Mouse (Mus musculus) forebrain, embryonic 13.5 days (tissue): ENCODE measurements around the gene Gm14781. TPM values are rescaled to one million over a fixed set of nuclear protein-coding genes. Genes with fewer than 3 reads are reported as not detected.
"Not testable (repeated sequence)": the region's sequence is repeated elsewhere in the genome, so short reads cannot be mapped to it uniquely, and the experiment has no call there.

Experiments used
- ATAC-seq: fragments of 200-750 bp; cut with Nextera tagmentation; 2 replicates; pipeline ENCODE4 v1.8.0; 2017
- H3K27ac ChIP-seq: fragments of 300-500 bp; sonication (generic); 2 replicates; pipeline ENCODE4 v1.5.1; 2015; ENCODE audit warnings: inconsistent platforms, mild to moderate bottlenecking, moderate library complexity
- H3K27me3 ChIP-seq: fragments of 300-500 bp; sonication (generic); 2 replicates; pipeline ENCODE4 v1.6.1; 2015; ENCODE audit warnings: mild to moderate bottlenecking, inconsistent platforms
- H3K36me3 ChIP-seq: fragments of 300-500 bp; sonication (generic); 2 replicates; pipeline ENCODE4 v1.6.1; 2015; ENCODE audit warnings: mild to moderate bottlenecking, inconsistent platforms; ENCODE audit not compliant: poor library complexity, severe bottlenecking
- H3K4me1 ChIP-seq: fragments of 300-500 bp; sonication (generic); 2 replicates; pipeline ENCODE4 v1.6.1; 2015; ENCODE audit warnings: inconsistent platforms
- H3K4me2 ChIP-seq: fragments of 300-500 bp; sonication (generic); 2 replicates; pipeline ENCODE4 v1.6.1; 2015; ENCODE audit warnings: inconsistent platforms, mild to moderate bottlenecking, moderate library complexity
- H3K4me3 ChIP-seq: fragments of 300-500 bp; sonication (generic); 2 replicates; pipeline ENCODE4 v1.5.1; 2015; ENCODE audit warnings: mild to moderate bottlenecking, inconsistent platforms
- H3K9ac ChIP-seq: fragments of 300-500 bp; sonication (generic); 2 replicates; pipeline ENCODE4 v1.6.1; 2015; ENCODE audit warnings: mild to moderate bottlenecking, inconsistent platforms
- H3K9me3 ChIP-seq: fragments of 300-500 bp; sonication (generic); replicated peaks from 2 replicates; pipeline ENCODE4 v1.6.1; 2016; ENCODE audit warnings: inconsistent platforms
- WGBS: fragments of 180-500 bp; shearing (Covaris S2); methylation state at CpG from one replicate; pipeline ENCODE4 v1.1.7; 2015; 5-methylcytosine and 5-hydroxymethylcytosine counted together
- polyA plus RNA-seq: library from polyadenylated mRNA; unstranded; fragments of >200 nt; fragmentation: Nextera tagmentation; extraction: Ambion mirVana; gene quantifications from 2 replicates; pipeline ENCODE4 v1.2.1, GENCODE M21; 2015

Gene Gm14781
- not detected in 2 replicates for polyA plus RNA-seq

DNA sequence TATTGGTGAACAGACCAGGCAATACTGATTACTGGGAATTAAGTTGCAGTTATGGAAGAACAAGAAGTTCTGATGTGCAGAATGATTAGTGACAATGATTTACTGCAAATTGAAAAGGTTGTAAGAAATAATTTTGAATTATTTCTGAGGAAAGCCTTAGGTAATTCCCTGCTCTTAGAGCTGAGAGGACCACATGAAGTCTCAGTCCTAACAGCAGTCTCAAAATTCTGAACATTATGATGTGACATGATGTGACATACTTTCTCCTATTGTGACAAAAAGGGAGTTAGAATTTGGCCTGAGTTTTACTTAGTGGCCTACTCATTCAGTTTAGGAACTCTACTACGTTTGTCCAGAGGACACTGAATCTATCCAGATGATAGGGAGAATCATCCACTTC is at the start of gene Gm14781:
Gene Gm14781 (plus strand): TSS at position 301 of the 400 bp plus-strand sequence.
- ATAC-seq, H3K36me3 ChIP-seq, H3K9ac ChIP-seq, H3K9me3 ChIP-seq, H3K4me1 ChIP-seq, H3K27me3 ChIP-seq, H3K4me2 ChIP-seq, H3K4me3 ChIP-seq, H3K27ac ChIP-seq: not testable (repeated sequence)
- WGBS = 81% methylated on average over 1 of the region's 1 CpGs

DNA sequence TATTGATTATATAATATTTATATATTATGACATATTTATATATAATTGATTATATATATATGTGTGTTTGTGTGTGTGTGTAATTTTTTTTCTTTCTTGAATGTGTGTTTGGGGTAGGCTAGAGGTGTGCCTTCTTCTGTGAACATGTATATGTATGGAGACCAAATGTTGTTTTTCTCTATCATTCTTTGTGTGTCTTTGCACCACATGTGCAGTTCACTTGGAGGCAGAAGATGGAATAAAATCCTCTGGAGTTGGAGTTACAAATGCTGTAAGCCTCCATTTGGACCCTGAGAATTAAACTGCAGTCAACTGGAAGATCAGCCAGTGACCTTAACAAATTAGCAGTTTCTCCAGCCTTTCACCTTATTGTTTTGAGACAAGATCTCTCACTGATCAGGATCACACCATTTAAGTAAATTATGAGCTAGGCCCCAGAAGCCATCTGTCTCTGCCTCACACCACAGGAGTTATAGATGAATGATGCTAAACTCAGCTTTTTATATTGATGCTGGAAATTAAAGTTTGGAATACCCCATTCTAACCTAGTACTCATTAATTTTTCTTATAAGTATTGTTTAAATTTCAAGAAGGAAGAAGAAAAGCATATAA is 23.1 kb downstream of the Gm14781 start:
- H3K36me3 ChIP-seq, H3K4me3 ChIP-seq, H3K27ac ChIP-seq, H3K27me3 ChIP-seq, H3K4me1 ChIP-seq, H3K9ac ChIP-seq, H3K4me2 ChIP-seq, H3K9me3 ChIP-seq: not testable (repeated sequence)
- 0 out of 2 replicates have a peak, but pooled peaks have one; percentile 27 for ATAC-seq

Other genes starting within 250 kb of the Gm14781 start
- gene Gm5072, start 239.7 kb upstream of the Gm14781 start, polyA plus RNA-seq = not detected in 2 replicates
- gene Gm8914, start 152.1 kb upstream of the Gm14781 start, polyA plus RNA-seq = not detected in 2 replicates
- not detected in 2 replicates for gene 1700084M14Rik, start 56.3 kb upstream of the Gm14781 start, polyA plus RNA-seq
- gene Mageb5, start 150.8 kb downstream of the Gm14781 start, polyA plus RNA-seq = not detected in 2 replicates